Mouse (Mus musculus) spleen, postnatal 14 days (tissue): ENCODE measurements around the gene Chat.

Experiments
- DNase-seq, 2 experiments: peaks; one replicate each; pipeline ENCODE4 v3.0.0; 2021 to 2022; ENCODE audit warnings: low spot score in 2 of 2

Gene Chat

DNA sequence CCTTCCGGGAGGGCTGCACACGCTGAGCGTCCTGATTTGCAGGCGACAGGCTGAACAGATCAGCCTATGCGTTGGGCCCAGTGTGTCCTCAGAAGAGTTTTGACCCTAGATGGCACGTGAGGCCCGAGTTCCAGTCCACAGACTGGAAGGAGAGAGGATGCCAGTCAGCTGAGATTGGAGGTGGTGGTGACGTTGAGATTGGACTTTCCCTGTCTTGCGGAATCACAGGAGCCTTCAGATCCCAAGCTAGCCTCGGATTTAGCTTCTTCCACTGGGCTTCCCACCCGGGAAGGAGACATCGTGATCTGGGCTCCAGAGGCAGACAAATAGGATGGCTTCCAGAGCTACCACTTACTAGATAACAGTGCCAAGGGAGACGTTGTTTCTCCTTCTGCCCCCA is at the start of gene Chat:
Gene Chat, minus strand, starts transcription at position 101 of the 400 bp plus-strand sequence.
- DNase-seq = no peak

DNA sequence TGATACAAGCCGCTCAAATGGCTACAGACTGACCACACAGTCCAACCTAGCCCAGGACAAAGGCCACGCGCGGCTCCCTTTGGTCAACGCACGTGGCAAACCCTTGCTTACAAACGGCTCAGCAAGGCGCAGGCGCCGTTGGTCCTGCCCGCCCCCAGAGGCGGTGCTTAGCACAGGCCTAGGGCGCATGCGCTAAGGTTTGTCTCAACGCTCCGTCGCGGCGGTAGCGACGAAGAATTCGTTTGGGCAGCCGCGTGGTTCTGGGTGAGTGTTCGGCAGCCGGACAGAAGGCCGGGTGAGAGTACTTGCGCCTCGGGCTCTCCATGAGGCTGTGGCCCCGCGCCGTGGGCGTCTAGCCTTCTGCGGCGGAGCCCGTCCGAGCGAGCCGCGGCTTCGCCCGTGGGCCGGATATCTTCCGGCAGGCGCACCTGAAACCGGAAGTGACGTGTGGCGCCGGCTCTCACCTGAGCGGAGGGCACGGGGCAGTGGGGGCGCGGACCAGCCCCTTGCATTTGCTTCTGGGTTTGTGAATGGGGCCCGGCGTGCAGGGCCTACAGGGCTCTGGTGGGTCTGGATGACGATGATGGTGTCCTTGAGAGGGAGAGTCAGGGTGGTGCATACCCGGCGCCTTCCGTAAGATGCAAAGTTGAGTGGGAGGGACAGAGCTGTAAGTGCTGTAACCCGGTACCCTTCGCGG is 47.7 kb upstream of the Chat start, which contains the start of gene Ercc6:
Gene Ercc6, plus strand, starts transcription at position 186 of the 697 bp plus-strand sequence.
- peak; percentile 84 to 90 for DNase-seq

DNA sequence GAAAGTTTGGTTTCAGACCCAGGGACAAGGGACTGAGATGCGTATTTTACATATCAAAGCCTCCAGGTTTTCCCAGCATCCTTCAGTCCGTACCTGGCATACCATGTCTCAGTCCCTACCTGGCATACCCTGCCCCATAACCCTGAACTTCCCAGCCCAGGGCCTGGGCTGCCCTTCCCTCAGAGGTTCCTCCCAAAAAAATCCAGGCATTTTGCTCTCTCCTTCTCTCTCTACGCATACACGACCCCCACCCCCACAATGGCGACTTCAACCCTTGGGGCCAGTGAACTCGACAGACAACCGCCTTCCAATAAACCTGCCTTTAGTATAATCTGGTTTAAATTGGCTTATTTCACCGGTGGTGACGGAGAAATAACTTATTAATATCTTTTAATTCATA is 47.1 kb upstream of the Chat start:
- no peak for DNase-seq

DNA sequence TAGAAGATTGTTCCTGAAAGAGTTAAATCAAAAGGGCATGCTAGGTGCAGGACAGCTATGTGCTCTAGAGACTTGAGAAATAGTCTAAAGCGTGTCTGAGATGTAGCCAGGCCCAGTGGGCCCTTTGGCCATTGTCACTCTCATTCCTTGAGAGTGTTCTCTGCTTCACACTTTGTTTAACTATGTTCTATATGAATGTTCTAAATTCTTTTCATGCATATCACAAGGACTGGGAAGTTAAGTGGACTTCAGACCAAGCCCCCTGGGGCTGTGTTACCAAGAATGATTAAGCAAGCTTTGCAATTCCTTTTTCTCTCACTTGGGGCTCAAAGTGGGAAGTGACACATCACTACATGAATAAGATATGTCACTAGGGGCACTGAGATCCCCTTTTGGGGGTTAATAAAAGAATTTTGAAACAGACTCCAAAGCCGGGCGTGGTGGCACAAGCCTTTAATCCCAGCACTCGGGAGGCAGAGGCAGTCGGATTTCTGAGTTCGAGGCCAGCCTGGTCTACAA is 43.7 kb upstream of the Chat start:
- no peak for DNase-seq

DNA sequence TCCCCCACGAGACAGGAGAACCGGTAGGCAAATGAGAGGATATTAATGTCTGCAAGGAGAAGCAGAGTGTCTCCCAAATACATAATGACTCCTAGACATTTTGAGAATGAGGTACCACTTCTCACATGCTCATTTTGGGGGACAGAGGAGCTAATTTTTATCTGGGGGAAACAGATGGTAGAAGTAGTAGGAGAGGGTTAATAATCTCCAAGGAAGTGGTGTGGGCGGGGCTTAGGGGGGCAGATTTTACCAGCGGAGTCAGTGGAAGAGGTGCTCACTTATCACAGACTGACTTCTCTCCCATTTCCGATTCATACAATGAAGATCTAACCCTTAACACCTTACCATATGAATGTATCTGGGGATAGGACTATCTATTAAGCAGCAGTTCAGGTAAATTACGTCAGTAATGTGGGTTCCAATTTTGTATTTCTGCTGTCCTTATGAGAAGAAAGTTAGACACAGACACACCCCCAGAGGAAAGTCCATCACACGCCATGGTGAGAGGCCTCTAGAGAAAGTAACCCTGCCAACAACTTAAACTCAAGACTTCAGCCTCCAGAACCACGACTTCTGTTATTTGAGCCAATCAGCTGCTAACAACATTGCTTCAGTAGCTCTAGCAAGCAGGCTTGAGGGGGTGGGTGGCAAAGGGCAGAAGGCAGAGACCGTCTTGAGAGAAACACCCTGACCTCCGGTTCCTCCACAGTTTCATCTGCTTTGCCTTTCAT is 42.5 kb upstream of the Chat start:
- DNase-seq = no peak

DNA sequence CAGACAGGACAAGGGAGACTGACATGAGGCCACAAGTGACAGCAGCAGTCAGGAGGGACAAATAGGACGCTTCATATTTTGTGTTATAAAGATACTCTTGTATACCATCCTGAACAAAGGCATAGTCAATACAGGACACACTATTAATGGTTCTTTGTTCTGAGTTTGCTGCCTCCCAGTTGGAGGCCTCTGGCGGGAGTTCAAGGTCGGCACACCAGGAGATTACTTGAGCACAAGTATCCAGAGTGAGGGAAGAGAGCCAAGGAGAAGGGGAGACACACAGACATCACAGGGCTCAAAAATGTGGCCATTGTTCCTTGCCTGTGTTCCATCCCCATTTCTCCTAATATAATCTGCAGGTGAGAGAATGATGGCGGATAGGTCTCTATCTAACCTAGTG is 41.4 kb upstream of the Chat start:
- no peak for DNase-seq

DNA sequence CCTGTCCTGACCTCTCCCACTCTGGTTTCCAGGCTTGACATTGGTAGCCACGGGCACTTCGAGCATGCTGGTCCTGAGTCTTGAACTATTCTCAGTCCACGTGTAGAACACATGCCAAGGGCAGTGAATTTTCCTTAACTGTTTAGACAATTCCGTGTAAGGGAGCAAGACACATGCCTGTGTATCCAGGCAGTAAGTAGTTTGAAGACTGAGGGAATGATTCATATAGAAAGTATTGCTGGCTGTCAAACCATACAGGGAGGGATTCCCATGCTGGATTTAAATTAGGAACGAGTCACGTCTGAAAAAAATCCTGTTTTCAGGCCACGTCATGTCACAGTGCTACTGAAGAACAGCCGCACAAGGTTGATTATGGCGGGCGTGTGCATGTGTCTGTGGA is 40.5 kb upstream of the Chat start:
- DNase-seq = no peak

DNA sequence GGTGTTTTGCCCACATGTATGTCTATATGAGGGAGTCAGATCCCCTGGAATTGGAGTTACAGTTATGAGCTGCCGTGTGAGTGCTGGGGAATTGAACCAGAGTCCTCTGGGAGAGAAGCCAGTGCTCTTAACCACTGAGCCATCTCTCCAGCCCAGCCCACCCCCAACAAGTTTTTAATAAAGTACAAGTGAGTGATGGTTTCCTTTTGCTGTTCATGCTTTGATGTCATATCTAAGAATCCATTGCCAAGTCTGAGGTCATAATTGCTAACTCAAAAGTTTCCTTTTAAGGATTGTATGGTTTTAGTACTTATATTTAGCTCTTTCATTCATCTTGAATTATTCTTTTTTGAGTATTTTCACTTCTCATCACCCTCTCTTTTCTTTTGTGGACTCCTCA is 38.1 kb upstream of the Chat start:
- no peak for DNase-seq

DNA sequence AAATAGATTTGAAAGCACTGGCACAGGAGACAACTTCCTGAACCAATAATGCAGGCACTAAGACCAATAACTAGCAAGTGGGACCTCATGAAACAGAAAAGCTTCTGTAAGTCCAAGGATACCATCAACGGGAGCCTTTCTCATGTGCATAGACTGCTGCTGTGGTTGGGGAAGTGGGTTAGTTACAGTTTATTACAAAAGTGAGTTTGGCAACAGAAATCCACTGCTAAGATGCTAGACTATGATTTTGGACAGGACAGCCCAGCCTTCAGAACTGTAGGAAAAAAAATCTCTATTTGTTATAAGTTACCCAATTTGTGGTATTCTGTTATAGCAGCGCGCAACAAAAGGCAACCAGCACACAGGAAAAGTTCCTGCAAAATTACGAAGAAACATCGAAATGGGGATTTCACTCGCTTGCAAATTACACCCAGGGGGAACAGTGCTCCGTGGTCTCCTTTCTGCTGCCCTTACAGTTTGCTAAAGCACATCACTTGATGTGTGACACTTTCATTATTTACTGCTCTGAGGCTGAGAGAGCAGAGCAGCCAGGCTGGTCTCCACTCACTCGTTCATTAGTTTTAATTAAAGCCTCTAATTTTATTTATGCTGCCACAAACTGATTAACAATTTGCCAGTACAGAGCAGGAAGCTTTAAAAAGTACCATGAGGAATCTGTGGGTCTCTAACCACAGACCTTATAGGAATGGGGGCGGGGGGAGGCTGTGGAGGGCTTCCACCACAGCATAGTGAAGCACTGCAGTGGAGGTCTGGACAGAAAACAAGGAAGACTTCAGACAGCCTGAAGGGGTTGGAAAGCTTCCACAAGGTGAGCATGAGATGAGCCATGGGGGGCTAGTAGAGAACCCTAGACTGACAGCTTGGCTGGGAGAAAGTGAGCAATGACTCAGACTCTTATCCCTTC is 37.2 kb upstream of the Chat start:
- DNase-seq = no peak

DNA sequence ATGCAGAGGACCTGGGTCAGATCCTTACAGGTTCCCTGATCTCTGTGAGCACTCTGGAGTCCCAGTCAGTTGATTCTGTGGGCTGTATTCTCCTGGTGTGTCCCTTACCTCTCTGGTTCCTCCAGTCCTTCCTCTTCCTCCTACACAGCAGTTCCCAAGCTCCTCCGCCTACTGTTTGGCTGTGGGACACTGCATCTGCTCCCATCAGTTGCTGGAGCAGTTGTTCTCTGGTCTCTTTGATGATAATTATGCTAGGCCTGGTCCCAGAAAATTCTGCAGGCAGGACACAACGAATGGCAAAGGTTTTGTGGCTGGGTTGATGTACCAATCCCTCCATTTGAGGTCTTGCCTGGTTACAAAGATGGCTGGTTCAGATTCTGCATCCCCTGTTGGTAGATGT is 35.5 kb upstream of the Chat start:
- no peak for DNase-seq

DNA sequence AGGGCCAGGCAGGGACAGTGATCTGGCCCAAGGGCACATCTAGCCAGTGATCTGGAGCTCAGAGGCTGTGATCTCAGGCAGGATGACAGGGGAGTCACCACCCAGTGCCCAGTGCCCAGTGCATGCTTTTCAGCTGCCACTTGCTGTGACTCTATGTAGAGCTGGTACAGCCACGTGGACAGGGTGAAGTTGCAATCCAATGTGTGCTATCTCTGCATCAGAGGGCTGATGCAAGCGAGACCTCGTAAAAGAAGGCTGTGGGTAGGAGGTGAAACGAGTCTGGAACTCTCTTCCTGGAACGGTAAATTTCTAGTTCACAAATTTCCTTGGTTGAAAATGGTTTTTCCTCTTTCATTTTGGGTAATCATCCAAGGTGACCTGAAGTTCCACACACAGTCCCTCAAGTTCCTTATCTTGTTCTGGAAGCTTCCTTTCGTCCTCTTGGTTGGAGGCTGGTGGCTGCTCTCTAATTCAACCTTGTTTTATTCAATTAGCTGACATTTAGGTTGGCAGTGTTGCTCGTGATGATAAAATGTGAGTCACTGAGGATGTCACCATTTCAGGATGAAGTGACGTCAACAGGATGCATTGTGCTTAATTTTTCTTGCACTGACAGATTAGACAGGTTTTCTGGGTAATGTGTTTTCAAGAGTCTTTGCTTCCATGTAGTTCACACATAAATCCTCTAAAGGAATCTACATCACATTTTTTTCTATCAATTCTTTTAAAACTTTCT is 30.5 kb upstream of the Chat start:
- no peak for DNase-seq

DNA sequence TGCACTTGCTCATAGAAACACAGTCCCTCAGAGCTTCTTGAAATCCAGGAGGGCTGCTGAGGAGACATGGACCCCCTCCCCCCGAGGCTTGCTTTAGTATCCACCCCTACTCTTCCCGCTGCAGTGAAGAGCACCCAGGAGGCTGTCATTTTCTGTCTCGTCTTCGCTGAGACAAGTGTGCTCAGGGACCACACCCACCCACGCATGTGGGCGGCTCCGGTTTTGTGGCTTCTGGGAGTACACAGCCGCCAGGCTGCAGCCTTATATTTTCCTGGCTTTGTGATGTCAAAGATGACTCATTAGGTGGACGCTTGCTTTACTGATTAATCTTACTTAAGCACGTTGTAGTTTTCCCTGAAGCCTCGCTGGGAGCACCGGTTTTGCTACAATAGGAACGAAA is 26.7 kb upstream of the Chat start:
- DNase-seq = no peak

DNA sequence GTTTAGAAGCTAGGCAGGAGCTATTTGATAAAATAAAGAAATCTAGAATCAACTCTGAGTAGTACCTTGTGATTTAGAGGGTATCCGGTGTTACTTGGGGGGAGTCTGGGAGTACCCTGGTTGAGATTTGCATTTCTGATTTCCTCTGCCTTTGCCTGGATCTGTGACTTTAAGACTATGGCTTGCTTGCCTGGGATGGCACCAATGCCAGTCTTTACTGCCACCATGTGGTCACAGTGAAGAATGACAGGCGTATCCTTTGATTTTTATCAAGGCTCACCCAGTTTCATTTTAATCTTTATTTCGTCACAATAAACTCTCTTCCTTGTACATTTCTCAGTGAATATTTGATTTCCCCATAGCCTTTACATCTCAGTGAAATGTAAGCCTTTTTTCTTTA is 16.3 kb upstream of the Chat start:
- no peak for DNase-seq

DNA sequence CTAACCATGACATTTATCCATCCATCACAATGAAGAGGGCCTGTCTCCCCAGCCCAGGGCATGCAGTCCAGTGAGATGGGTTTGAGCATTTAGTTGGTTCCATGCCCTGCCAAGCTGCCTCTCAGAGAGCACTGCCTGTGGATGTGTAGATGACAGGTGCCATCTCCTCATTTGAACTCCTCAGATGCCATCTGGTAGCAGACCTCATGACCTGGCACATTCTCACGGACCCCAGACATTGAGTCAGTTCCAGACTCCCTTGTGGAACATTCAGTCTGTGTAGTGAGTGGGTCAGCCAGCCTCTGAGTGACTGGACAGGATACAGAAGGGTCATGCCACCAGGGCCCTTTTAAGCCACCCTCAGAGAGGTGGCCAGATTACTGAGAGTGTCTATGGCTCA is 11.8 kb upstream of the Chat start:
- DNase-seq = no peak

DNA sequence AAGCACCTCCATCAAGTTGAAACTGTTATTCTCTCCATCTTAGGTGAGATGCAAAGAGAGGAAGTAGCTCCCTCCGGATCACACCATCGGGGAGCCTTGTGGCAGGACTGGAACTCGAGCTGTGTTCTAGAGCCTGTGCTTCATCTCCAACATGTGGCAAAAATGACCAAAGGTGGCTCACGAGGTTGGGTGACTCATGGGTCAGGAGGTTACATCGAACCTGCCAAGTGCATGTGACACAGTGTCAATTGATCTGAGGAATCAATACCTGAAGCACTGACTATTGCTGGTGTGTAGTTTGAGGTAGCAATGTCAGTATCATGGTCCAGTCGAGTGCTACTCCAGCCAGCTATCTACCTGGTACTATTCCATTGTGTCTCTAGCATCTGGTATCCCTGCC is 10.8 kb upstream of the Chat start:
- DNase-seq = no peak

DNA sequence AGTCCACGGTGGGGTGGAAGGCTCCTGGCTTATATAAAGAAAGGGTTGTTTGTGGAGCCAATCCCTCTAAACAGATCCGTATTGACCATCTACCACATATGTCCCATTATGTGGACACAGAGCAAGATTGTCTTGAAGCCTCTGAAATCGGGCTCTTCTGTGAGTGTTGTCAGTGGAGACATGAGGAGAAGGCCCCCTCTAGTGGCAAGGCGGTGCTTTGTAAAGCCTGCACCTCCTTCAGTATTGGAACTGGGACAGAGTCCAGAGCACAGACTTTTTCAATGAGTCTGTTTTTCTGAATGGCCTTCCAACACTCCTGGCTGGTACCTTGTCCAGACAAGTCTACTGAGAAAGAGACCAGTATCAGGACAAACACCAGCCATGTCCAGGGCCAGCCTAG is 7.2 kb upstream of the Chat start:
- DNase-seq = no peak

DNA sequence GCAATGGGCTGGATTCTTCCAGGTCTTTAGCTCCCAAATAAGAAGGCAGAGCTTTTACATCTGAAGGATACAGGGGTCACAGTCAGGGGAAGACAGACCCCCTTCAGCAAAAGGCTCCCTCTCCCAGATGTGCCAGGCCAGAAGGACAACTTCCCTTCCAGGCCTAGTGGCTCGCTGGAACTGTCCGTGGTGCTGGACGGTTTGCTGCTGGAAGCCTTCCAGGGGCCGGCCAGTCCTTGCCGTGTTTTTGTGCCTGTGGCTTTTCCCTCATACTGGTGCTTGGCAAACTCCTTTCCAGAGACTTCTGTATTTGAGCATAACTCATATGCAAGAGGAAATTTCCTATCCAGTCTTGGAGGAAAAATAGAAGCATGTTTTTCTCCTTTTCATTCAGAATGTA is 1.8 kb upstream of the Chat start:
- peak in 1 of 2 experiments; percentile 10 for DNase-seq

DNA sequence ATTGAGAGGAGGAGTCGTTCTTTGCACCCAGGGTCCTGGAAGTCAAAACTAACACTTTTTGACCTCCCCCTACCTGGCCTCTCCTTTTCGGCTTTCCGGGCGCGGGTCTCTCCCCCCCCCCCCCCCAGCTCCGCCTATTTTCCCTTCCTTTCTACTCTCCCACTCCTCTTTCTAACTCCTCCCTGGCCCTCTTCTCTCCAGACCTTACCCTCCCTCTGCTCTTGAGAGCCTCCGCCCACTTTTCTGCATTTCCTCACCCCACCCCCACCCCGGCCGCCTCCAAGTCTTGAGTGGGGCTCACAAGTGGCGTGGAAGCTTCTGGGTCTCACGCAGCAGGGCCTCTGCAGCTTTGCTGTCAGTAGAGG is 301 bp downstream of the Chat start:
- no peak for DNase-seq

DNA sequence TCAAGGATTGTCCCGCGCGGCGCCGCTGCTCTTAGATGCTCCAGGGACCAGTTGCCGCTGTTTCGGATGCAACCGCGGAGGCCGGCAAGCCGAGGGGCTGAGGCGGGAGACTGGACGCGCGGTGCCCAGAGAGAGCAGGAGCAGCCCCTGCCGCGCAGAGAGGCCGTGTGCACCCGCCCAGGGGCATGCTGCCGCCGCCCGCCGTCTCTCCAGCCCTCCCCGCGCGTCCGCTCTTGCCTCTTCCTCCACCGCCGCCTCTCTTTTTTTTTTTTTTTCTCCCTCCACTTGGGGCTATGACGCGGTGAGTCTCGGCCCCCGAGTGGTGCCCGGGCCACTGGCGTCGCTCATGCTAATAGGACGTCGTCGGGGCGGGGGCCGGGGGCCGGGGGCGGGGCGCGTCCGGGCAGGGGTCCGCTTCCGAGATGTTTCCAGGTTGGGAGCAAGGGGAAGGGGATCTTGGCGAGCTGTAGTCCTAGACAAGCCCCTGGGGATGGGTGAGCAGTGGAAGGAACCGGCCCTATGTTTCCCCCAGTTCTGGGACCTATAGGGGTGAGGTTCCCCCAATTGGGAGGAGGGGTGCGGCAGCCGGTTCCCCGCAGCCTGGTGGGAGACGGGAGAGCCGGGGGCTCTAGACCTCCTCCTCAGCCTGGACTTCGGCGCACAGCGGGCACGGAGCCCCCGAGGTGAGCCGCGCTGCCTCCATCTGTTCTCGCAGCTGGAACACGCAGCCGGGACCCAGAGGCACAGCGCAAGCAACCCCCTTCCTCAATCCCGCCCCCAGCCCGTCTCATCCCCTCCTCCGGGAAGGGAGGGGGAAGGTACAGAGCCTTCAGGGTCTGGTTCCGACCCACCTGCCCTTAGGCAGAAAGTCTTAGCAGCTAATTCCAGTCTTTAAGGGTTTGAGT is 936 bp downstream of the Chat start, which contains the start of gene Slc18a3:
Gene Slc18a3, minus strand, starts transcription at position 250 of the 905 bp plus-strand sequence.
- DNase-seq = no peak
